Mouse (Mus musculus): ENCODE measurements around the gene Cbfa2t3. TPM values are rescaled to one million over a fixed set of nuclear protein-coding genes. Genes with fewer than 3 reads are reported as not detected.
"Not testable (repeated sequence)": the region's sequence is repeated elsewhere in the genome, so short reads cannot be mapped to it uniquely, and the experiment has no call there.

Cbfa2t3 gene
- polyA plus RNA-seq, 1 experiment from 2014 or later, result 6.8 TPM

- not testable (repeated sequence) for H3K9me3 ChIP-seq (ENCODE audit: control insufficient read depth, low read length); H3K27me3 ChIP-seq (ENCODE audit: control insufficient read depth, insufficient read depth, low read depth, low read length); H3K4me1 ChIP-seq (replicated peaks; ENCODE audit: control insufficient read depth, insufficient read depth, low read length); H3K4me3 ChIP-seq (ENCODE audit: low read length); H3K4me2 ChIP-seq (ENCODE audit: low read depth, low read length); H3K9ac ChIP-seq (ENCODE audit: low read length); ATAC-seq (ENCODE audit: low read depth); H3K27ac ChIP-seq (ENCODE audit: low read length); H3K36me3 ChIP-seq (ENCODE audit: control insufficient read depth, insufficient read depth, low read length)
- WGBS, result 61% methylated on average over 3 of the region's 3 CpGs
Measured at GRCm38 (mm10) chr8:122632134-122632533, 66.8 kb downstream of the Cbfa2t3 start.

GRCm38 (mm10) chr8:122630696-122631095 lies 68.2 kb downstream of the Cbfa2t3 start:
- WGBS, result 54% methylated on average over 22 of the region's 22 CpGs
- H3K27ac ChIP-seq (ENCODE audit: low read length), result no peak overlapping the region
- H3K4me1 ChIP-seq (replicated peaks; ENCODE audit: control insufficient read depth, insufficient read depth, low read length), result no peaks in the 10 kb centered on the region
- no peaks in the 10 kb centered on the region for H3K9me3 ChIP-seq (ENCODE audit: control insufficient read depth, low read length)
- 0 out of 2 replicates have a peak, but pooled peaks cover 4% of the 10 kb centered on the region for H3K36me3 ChIP-seq (ENCODE audit: control insufficient read depth, insufficient read depth, low read length)
- H3K27me3 ChIP-seq (ENCODE audit: control insufficient read depth, insufficient read depth, low read depth, low read length), result peaks cover 3% of the 10 kb centered on the region; the same call in 1 of the 2 replicates
- peak overlapping the region; percentile 27; the same call in 1 of the 2 replicates for H3K4me2 ChIP-seq (ENCODE audit: low read depth, low read length)
- peak; percentile 31; the same call in 1 of the 2 replicates for ATAC-seq (ENCODE audit: low read depth)
- no peak overlapping the region for H3K9ac ChIP-seq (ENCODE audit: low read length)
- H3K4me3 ChIP-seq (ENCODE audit: low read length), result 0 out of 2 replicates have a peak overlapping the region, but pooled peaks have one; percentile 8

- WGBS, result 48% methylated on average over 10 of the region's 10 CpGs
- Histone ChIP-seq H3K36me3 (ENCODE audit: control insufficient read depth, insufficient read depth, low read length) (0 out of 2 replicates have a peak, but pooled peaks cover 4% of the 10 kb centered on the region), H3K27me3 (ENCODE audit: control insufficient read depth, insufficient read depth, low read depth, low read length) (peaks cover 3% of the 10 kb centered on the region; the same call in 1 of the 2 replicates), H3K4me1 (replicated peaks; ENCODE audit: control insufficient read depth, insufficient read depth, low read length) (no peaks in the 10 kb centered on the region), H3K9me3 (ENCODE audit: control insufficient read depth, low read length) (no peaks in the 10 kb centered on the region), H3K9ac (ENCODE audit: low read length) (no peak overlapping the region), H3K4me2 (ENCODE audit: low read depth, low read length) (no peak overlapping the region), H3K27ac (ENCODE audit: low read length) (no peak overlapping the region), H3K4me3 (ENCODE audit: low read length) (no peak overlapping the region)
- no peak for ATAC-seq (ENCODE audit: low read depth)
Measured at GRCm38 (mm10) chr8:122629388-122629787, 69.5 kb downstream of the Cbfa2t3 start.

GRCm38 (mm10) chr8:122626896-122627295 lies 72.0 kb downstream of the Cbfa2t3 start:
- ATAC-seq (ENCODE audit: low read depth), result no peak
- peaks cover 3% of the 10 kb centered on the region; the same call in 1 of the 2 replicates for H3K27me3 ChIP-seq (ENCODE audit: control insufficient read depth, insufficient read depth, low read depth, low read length)
- H3K27ac ChIP-seq (ENCODE audit: low read length), result no peak overlapping the region
- H3K4me3 ChIP-seq (ENCODE audit: low read length), result no peak overlapping the region
- H3K9me3 ChIP-seq (ENCODE audit: control insufficient read depth, low read length), result no peaks in the 10 kb centered on the region
- H3K4me2 ChIP-seq (ENCODE audit: low read depth, low read length), result no peak overlapping the region
- 88% methylated on average over 2 of the region's 2 CpGs for WGBS
- H3K36me3 ChIP-seq (ENCODE audit: control insufficient read depth, insufficient read depth, low read length), result no peaks in the 10 kb centered on the region
- H3K4me1 ChIP-seq (replicated peaks; ENCODE audit: control insufficient read depth, insufficient read depth, low read length), result no peaks in the 10 kb centered on the region
- H3K9ac ChIP-seq (ENCODE audit: low read length), result no peak overlapping the region

- Histone ChIP-seq H3K4me1 (replicated peaks; ENCODE audit: control insufficient read depth, insufficient read depth, low read length) (no peaks in the 10 kb centered on the region), H3K9ac (ENCODE audit: low read length) (no peak overlapping the region), H3K27me3 (ENCODE audit: control insufficient read depth, insufficient read depth, low read depth, low read length) (peaks cover 3% of the 10 kb centered on the region; the same call in 1 of the 2 replicates), H3K9me3 (ENCODE audit: control insufficient read depth, low read length) (no peaks in the 10 kb centered on the region), H3K27ac (ENCODE audit: low read length) (no peak overlapping the region), H3K4me3 (ENCODE audit: low read length) (no peak overlapping the region), H3K4me2 (ENCODE audit: low read depth, low read length) (no peak overlapping the region), H3K36me3 (ENCODE audit: control insufficient read depth, insufficient read depth, low read length) (no peaks in the 10 kb centered on the region)
- ATAC-seq (ENCODE audit: low read depth), result no peak
- WGBS, result 65% methylated on average over 9 of the region's 9 CpGs
Measured at GRCm38 (mm10) chr8:122625811-122626210, 73.1 kb downstream of the Cbfa2t3 start.

- 65% methylated on average over 5 of the region's 5 CpGs for WGBS
- ATAC-seq (ENCODE audit: low read depth), result no peak
- no peak overlapping the region for H3K9ac ChIP-seq (ENCODE audit: low read length)
- no peak overlapping the region for H3K4me2 ChIP-seq (ENCODE audit: low read depth, low read length)
- H3K27me3 ChIP-seq (ENCODE audit: control insufficient read depth, insufficient read depth, low read depth, low read length), result no peaks in the 10 kb centered on the region
- H3K36me3 ChIP-seq (ENCODE audit: control insufficient read depth, insufficient read depth, low read length), result no peaks in the 10 kb centered on the region
- no peaks in the 10 kb centered on the region for H3K9me3 ChIP-seq (ENCODE audit: control insufficient read depth, low read length)
- no peak overlapping the region for H3K27ac ChIP-seq (ENCODE audit: low read length)
- H3K4me1 ChIP-seq (replicated peaks; ENCODE audit: control insufficient read depth, insufficient read depth, low read length), result no peaks in the 10 kb centered on the region
- no peak overlapping the region for H3K4me3 ChIP-seq (ENCODE audit: low read length)
Measured at GRCm38 (mm10) chr8:122624653-122625052, 74.3 kb downstream of the Cbfa2t3 start.

- no peaks in the 10 kb centered on the region for H3K27me3 ChIP-seq (ENCODE audit: control insufficient read depth, insufficient read depth, low read depth, low read length)
- no peaks in the 10 kb centered on the region for H3K4me1 ChIP-seq (replicated peaks; ENCODE audit: control insufficient read depth, insufficient read depth, low read length)
- H3K9me3 ChIP-seq (ENCODE audit: control insufficient read depth, low read length), result no peaks in the 10 kb centered on the region
- H3K9ac ChIP-seq (ENCODE audit: low read length), result no peak overlapping the region
- no peak for ATAC-seq (ENCODE audit: low read depth)
- H3K36me3 ChIP-seq (ENCODE audit: control insufficient read depth, insufficient read depth, low read length), result no peaks in the 10 kb centered on the region
- no peak overlapping the region for H3K4me2 ChIP-seq (ENCODE audit: low read depth, low read length)
- no peak overlapping the region for H3K27ac ChIP-seq (ENCODE audit: low read length)
- 83% methylated on average over 17 of the region's 17 CpGs for WGBS
- no peak overlapping the region for H3K4me3 ChIP-seq (ENCODE audit: low read length)
Measured at GRCm38 (mm10) chr8:122623844-122624642, 74.9 kb downstream of the Cbfa2t3 start.

GRCm38 (mm10) chr8:122622727-122623126 lies 76.2 kb downstream of the Cbfa2t3 start, which contains the start of gene Pabpn1l:
Gene Pabpn1l, minus strand, starts transcription at chr8:122622739.
- H3K27ac ChIP-seq (ENCODE audit: low read length), result no peak within 1 kb of the TSS
- no peak for ATAC-seq (ENCODE audit: low read depth)
- no peaks in the 10 kb centered on the region for H3K9me3 ChIP-seq (ENCODE audit: control insufficient read depth, low read length)
- H3K4me1 ChIP-seq (replicated peaks; ENCODE audit: control insufficient read depth, insufficient read depth, low read length), result no peaks in the 10 kb centered on the region
- no peak within 1 kb of the TSS for H3K4me3 ChIP-seq (ENCODE audit: low read length)
- WGBS, result 63% methylated on average over 6 of the region's 6 CpGs
- no peak within 1 kb of the TSS for H3K9ac ChIP-seq (ENCODE audit: low read length)
- H3K36me3 ChIP-seq (ENCODE audit: control insufficient read depth, insufficient read depth, low read length), result no peaks in the 10 kb centered on the region
- H3K4me2 ChIP-seq (ENCODE audit: low read depth, low read length), result no peak within 1 kb of the TSS
- no peaks in the 10 kb centered on the region for H3K27me3 ChIP-seq (ENCODE audit: control insufficient read depth, insufficient read depth, low read depth, low read length)

GRCm38 (mm10) chr8:122620446-122620845 lies 78.5 kb downstream of the Cbfa2t3 start:
- ATAC-seq (ENCODE audit: low read depth), result no peak

More at GRCm38 (mm10) chr8:122620446-122620845, 78.5 kb downstream of the Cbfa2t3 start:
- H3K4me3 ChIP-seq (ENCODE audit: low read length), result no peak overlapping the region
- H3K4me1 ChIP-seq (replicated peaks; ENCODE audit: control insufficient read depth, insufficient read depth, low read length), result peaks cover 11% of the 10 kb centered on the region
- no peaks in the 10 kb centered on the region for H3K36me3 ChIP-seq (ENCODE audit: control insufficient read depth, insufficient read depth, low read length)
- H3K4me2 ChIP-seq (ENCODE audit: low read depth, low read length), result no peak overlapping the region
- no peak overlapping the region for H3K9ac ChIP-seq (ENCODE audit: low read length)
- no peaks in the 10 kb centered on the region for H3K27me3 ChIP-seq (ENCODE audit: control insufficient read depth, insufficient read depth, low read depth, low read length)
- H3K9me3 ChIP-seq (ENCODE audit: control insufficient read depth, low read length), result no peaks in the 10 kb centered on the region
- H3K27ac ChIP-seq (ENCODE audit: low read length), result no peak overlapping the region
- 24% methylated on average over 5 of the region's 5 CpGs for WGBS

Measured in lung, embryonic 16.5 days (tissue).